Mouse (Mus musculus) intestine, embryonic 15.5 days (tissue): ENCODE data around the gene Smim8. TPM values are rescaled to one million over a fixed set of nuclear protein-coding genes. Genes with fewer than 3 reads are reported as not detected.
A peak's percentile ranks its signal among the peaks of the same experiment; 100 is the strongest.

Experiments
- ATAC-seq: fragments of 200-750 bp; cut with Nextera tagmentation; 2 replicates; pipeline ENCODE4 v1.8.0; 2017; ENCODE audit warnings: moderate TSS enrichment, moderate library complexity
- H3K27ac ChIP-seq: fragments of 300-500 bp; sonication (generic); 2 replicates; pipeline ENCODE4 v1.5.1; 2015; ENCODE audit warnings: mild to moderate bottlenecking, inconsistent platforms
- H3K27me3 ChIP-seq: fragments of 300-500 bp; sonication (generic); replicated peaks from 2 replicates; pipeline ENCODE4 v1.6.1; 2015; ENCODE audit warnings: inconsistent platforms
- H3K36me3 ChIP-seq: fragments of 300-500 bp; sonication (generic); 2 replicates; pipeline ENCODE4 v1.6.1; 2015; ENCODE audit warnings: inconsistent platforms
- H3K4me1 ChIP-seq: fragments of 300-500 bp; sonication (generic); replicated peaks from 2 replicates; pipeline ENCODE4 v1.6.1; 2015; ENCODE audit warnings: inconsistent platforms
- H3K4me2 ChIP-seq: fragments of 300-500 bp; sonication (generic); replicated peaks from 2 replicates; pipeline ENCODE4 v1.6.1; 2015; ENCODE audit warnings: mild to moderate bottlenecking, inconsistent platforms
- H3K4me3 ChIP-seq: fragments of 300-500 bp; sonication (generic); replicated peaks from 2 replicates; pipeline ENCODE4 v1.5.1; 2015; ENCODE audit warnings: inconsistent platforms
- H3K9ac ChIP-seq: fragments of 300-500 bp; sonication (generic); 2 replicates; pipeline ENCODE4 v1.6.1; 2015; ENCODE audit warnings: inconsistent platforms
- H3K9me3 ChIP-seq: fragments of 300-500 bp; sonication (generic); 2 replicates; pipeline ENCODE4 v1.6.1; 2016; ENCODE audit warnings: inconsistent platforms
- WGBS: fragments of 180-500 bp; shearing (Covaris S2); methylation state at CpG from one replicate; pipeline ENCODE4 v1.1.7; 2015; 5-methylcytosine and 5-hydroxymethylcytosine counted together
- polyA plus RNA-seq: library from polyadenylated mRNA; unstranded; fragments of >200 nt; fragmentation: Nextera tagmentation; extraction: Ambion mirVana; gene quantifications from 2 replicates; pipeline ENCODE4 v1.2.1, GENCODE M21; 2015

Smim8 gene
- polyA plus RNA-seq = 41.5 and 49.1 TPM in 2 replicates

- peak within 1 kb of the TSS; percentile 66 for H3K9ac ChIP-seq
- H3K4me1 ChIP-seq = no peaks in the 10 kb centered on the region
- peak within 1 kb of the TSS; percentile 62; the same call in 1 of the 2 replicates for H3K27ac ChIP-seq
- H3K4me2 ChIP-seq = peak within 1 kb of the TSS; percentile 63
- no peaks in the 10 kb centered on the region for H3K27me3 ChIP-seq
- ATAC-seq = peak; percentile 96
- WGBS = 6% methylated on average over 40 of the region's 40 CpGs
- H3K36me3 ChIP-seq = no peaks in the 10 kb centered on the region
- H3K9me3 ChIP-seq = no peaks in the 10 kb centered on the region
- peak within 1 kb of the TSS; percentile 58 for H3K4me3 ChIP-seq
Measured at GRCm38 (mm10) chr4:34777677-34778527, at the start of gene Smim8. Smim8 (minus strand) TSS chr4:34778423.

- no peak for ATAC-seq
- H3K4me1 ChIP-seq = no peaks in the 10 kb centered on the region
- peaks cover 4% of the 10 kb centered on the region; the same call in 1 of the 2 replicates for H3K36me3 ChIP-seq
- 91% methylated on average over 1 of the region's 1 CpGs for WGBS
- no peak overlapping the region for H3K4me3 ChIP-seq
- H3K27ac ChIP-seq = no peak overlapping the region
- no peaks in the 10 kb centered on the region for H3K9me3 ChIP-seq
- H3K4me2 ChIP-seq = no peak overlapping the region
- H3K9ac ChIP-seq = no peak overlapping the region
- no peaks in the 10 kb centered on the region for H3K27me3 ChIP-seq
Measured at GRCm38 (mm10) chr4:34823901-34824300, 45.7 kb upstream of the Smim8 start.

DNA sequence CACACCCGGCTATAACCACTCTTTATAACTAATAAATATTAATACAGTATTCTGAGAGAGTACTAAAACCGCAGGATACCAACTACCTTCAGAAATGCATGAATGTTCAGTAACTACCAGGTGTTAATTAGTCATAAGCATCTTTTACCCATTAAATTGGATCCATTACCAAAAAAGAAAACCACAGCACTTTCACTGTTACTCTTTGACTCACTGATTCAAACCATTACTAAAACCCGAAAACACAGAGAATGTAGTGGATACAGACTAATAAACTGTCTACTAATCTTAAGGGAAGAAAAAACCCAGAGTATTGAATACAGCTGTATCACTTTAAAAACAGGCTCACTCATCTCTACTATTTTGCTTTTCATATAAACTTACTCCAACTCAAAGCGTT, 41.7 kb upstream of the Smim8 start:
- H3K4me2 ChIP-seq = no peak overlapping the region
- no peak overlapping the region for H3K9ac ChIP-seq
- no peaks in the 10 kb centered on the region for H3K27me3 ChIP-seq
- peaks cover 10% of the 10 kb centered on the region for H3K36me3 ChIP-seq
- H3K4me1 ChIP-seq = no peaks in the 10 kb centered on the region
- 92% methylated on average over 4 of the region's 4 CpGs for WGBS
- H3K27ac ChIP-seq = no peak overlapping the region
- no peak overlapping the region for H3K4me3 ChIP-seq
- ATAC-seq = no peak
- H3K9me3 ChIP-seq = no peaks in the 10 kb centered on the region

GRCm38 (mm10) chr4:34801166-34802034, 23.2 kb upstream of the Smim8 start:
- Histone ChIP-seq H3K27ac (no peak overlapping the region), H3K4me3 (no peak overlapping the region), H3K4me2 (no peak overlapping the region), H3K36me3 (peaks cover 3% of the 10 kb centered on the region; the same call in 1 of the 2 replicates), H3K27me3 (no peaks in the 10 kb centered on the region), H3K9me3 (no peaks in the 10 kb centered on the region), H3K9ac (no peak overlapping the region), H3K4me1 (no peaks in the 10 kb centered on the region)
- ATAC-seq = no peak
- 84% methylated on average over 14 of the region's 14 CpGs for WGBS

- ATAC-seq = no peak
- WGBS = 85% methylated on average over 2 of the region's 2 CpGs
Measured at GRCm38 (mm10) chr4:34798005-34798404, 19.8 kb upstream of the Smim8 start.

DNA sequence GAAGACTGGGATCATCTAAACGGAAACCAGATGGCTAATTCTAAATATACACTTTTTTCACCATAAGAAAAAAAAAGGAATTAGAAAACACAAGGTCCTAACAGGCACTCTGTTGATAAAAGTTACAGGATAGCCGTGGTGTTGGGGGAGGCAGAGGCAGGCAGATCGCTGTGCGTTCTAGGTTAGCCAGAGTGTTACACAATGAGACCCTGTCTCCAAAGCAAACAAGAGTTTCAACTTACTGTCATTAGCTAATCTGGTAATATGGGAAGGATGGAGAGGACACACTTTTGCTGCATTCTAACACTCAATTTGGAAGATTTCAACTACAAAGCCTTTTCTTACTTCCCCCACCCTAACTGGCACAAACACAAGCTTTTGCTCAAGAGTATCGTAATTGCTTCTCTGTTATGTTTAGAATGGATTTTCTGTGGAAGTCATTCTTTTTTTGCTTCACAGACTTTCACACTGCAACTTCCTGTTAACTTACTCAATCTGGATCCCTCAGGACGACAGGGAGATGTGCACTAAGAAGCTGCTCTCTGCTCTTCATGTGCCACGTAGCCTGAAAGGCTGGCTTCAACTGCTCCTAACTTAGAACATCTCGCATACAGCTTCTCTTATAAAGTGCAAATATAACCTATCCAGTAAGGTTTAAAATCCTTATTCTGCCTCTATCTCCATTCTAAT, 19.2 kb upstream of the Smim8 start:
- H3K4me1 ChIP-seq = no peaks in the 10 kb centered on the region
- H3K9ac ChIP-seq = no peak overlapping the region
- no peak overlapping the region for H3K4me2 ChIP-seq
- H3K4me3 ChIP-seq = no peak overlapping the region
- H3K27me3 ChIP-seq = no peaks in the 10 kb centered on the region
- ATAC-seq = no peak
- H3K9me3 ChIP-seq = no peaks in the 10 kb centered on the region
- H3K27ac ChIP-seq = no peak overlapping the region
- 63% methylated on average over 8 of the region's 8 CpGs for WGBS
- no peaks in the 10 kb centered on the region for H3K36me3 ChIP-seq

More at GRCm38 (mm10) chr4:34798005-34798404, 19.8 kb upstream of the Smim8 start:
- no peak overlapping the region for H3K9ac ChIP-seq
- no peak overlapping the region for H3K4me3 ChIP-seq
- H3K4me1 ChIP-seq = no peaks in the 10 kb centered on the region
- no peaks in the 10 kb centered on the region for H3K27me3 ChIP-seq
- no peak overlapping the region for H3K4me2 ChIP-seq
- H3K36me3 ChIP-seq = no peaks in the 10 kb centered on the region
- H3K27ac ChIP-seq = no peak overlapping the region
- no peaks in the 10 kb centered on the region for H3K9me3 ChIP-seq

- Histone ChIP-seq H3K4me1 (no peaks in the 10 kb centered on the region), H3K27me3 (no peaks in the 10 kb centered on the region), H3K4me2 (no peak overlapping the region), H3K27ac (no peak overlapping the region), H3K9me3 (no peaks in the 10 kb centered on the region), H3K9ac (no peak overlapping the region), H3K4me3 (no peak overlapping the region), H3K36me3 (no peaks in the 10 kb centered on the region)
- 83% methylated on average over 5 of the region's 5 CpGs for WGBS
- ATAC-seq = no peak
Measured at GRCm38 (mm10) chr4:34796294-34796693, 18.1 kb upstream of the Smim8 start.

DNA sequence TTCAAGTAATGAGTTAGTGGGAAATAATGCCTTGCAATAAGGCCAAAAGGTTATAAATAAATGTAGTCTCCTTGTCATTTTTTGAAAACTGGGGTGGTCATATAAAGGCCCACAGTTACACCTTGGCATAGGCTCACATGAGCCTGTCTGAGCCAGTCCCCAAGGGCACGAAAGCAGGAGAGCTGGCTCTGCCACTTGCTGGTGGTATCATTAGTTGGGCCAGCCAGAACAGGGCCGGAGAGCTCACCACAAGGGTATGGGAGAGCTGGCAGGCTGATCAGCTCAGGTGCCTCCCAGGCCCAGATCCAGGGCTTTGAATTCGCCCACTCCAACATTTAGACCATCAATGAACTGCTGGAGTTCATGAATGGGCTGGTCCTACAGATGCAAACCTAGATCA, 8.3 kb upstream of the Smim8 start:
- no peak for ATAC-seq
- whole genome bisulfite sequencing = 77% methylated on average over 3 of the region's 3 CpGs

DNA sequence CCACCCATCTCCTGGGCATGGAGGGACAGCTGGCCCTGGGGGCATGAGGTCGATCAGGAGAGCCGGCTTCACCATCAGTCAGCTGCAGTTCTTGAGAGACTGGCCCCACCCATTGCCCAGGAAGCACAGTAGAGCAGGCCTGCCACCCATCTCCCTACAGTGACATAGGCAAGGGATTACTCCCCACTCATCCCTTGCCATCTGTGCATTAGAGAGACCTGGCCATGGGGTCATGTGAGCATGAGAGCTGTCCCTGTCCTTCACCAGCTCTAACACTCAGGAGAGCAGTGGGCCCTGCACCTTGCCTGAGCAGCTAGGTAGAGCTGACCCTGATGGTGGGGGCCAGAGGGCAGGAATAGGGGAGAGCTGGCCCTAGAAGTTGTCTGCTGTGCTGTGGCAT, 7.4 kb upstream of the Smim8 start:
- Histone ChIP-seq H3K9me3 (no peaks in the 10 kb centered on the region), H3K4me2 (no peak overlapping the region), H3K9ac (no peak overlapping the region), H3K4me3 (no peak overlapping the region), H3K27me3 (no peaks in the 10 kb centered on the region), H3K4me1 (no peaks in the 10 kb centered on the region), H3K36me3 (no peaks in the 10 kb centered on the region), H3K27ac (no peak overlapping the region)
- 69% methylated on average over 2 of the region's 2 CpGs for WGBS
- ATAC-seq = no peak

More for the DNA sequence above, 8.3 kb upstream of the Smim8 start:
- Histone ChIP-seq H3K36me3 (no peaks in the 10 kb centered on the region), H3K9me3 (no peaks in the 10 kb centered on the region), H3K4me3 (no peak overlapping the region), H3K4me2 (no peak overlapping the region), H3K4me1 (no peaks in the 10 kb centered on the region), H3K27me3 (no peaks in the 10 kb centered on the region), H3K27ac (no peak overlapping the region), H3K9ac (no peak overlapping the region; the same call in 1 of the 2 replicates)

DNA sequence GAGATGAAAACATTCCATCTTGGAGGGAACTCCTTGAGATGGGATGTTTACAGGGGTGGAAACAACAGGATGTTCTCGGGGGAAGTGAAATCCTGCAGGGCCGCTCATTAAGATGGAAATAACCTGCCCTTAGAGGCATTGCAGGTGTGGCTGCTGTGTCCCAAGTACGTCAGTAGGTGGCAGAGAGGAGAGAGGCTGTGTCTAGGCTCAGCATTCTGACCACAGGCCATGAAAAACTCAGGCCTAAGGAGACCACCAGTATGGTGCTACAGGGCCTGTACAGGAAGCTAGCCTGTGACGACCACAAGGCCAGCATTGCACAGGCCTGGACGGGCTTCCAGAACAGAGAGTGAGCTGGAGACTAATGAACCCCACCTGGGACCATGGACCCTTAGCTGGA, 6.6 kb upstream of the Smim8 start:
- no peaks in the 10 kb centered on the region for H3K9me3 ChIP-seq
- no peak overlapping the region for H3K27ac ChIP-seq
- 63% methylated on average over 5 of the region's 5 CpGs for WGBS
- H3K4me3 ChIP-seq = no peak overlapping the region
- no peaks in the 10 kb centered on the region for H3K4me1 ChIP-seq
- no peak for ATAC-seq
- no peaks in the 10 kb centered on the region for H3K36me3 ChIP-seq
- H3K4me2 ChIP-seq = no peak overlapping the region
- H3K27me3 ChIP-seq = no peaks in the 10 kb centered on the region
- no peak overlapping the region for H3K9ac ChIP-seq

DNA sequence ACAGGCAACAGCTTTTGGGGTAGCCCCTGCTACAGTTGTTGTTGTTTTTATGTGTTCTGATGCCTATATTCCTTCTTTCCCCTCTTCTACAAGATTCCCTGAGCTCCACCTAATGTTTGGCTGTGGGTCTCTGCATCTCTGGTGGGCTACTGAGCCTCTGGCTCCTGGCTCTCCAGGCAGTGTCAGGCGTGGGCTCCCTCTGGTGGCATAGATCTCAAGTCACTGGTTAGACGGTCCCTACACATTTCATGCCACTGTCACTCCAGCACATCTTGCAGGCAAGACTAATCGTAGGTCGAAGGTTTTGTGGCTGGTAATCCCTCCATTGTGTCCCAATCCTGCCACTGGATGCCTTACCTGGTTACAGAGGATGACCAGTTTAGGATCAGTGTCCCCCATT, 4.5 kb upstream of the Smim8 start:
- H3K9ac ChIP-seq = no peak overlapping the region
- no peak overlapping the region for H3K27ac ChIP-seq
- no peak overlapping the region for H3K4me2 ChIP-seq
- ATAC-seq = no peak
- WGBS = 42% methylated on average over 4 of the region's 4 CpGs
- no peaks in the 10 kb centered on the region for H3K9me3 ChIP-seq
- no peaks in the 10 kb centered on the region for H3K36me3 ChIP-seq
- H3K27me3 ChIP-seq = no peaks in the 10 kb centered on the region
- no peaks in the 10 kb centered on the region for H3K4me1 ChIP-seq
- no peak overlapping the region for H3K4me3 ChIP-seq
